Mouse (Mus musculus): ENCODE results near the gene Pip5k1b.
A peak's percentile ranks its signal among the peaks of the same experiment; 100 is the strongest.
"Not testable (repeated sequence)": the region's sequence is repeated elsewhere in the genome, so short reads cannot be mapped to it uniquely, and the experiment has no call there.

The Pip5k1b gene

DNA sequence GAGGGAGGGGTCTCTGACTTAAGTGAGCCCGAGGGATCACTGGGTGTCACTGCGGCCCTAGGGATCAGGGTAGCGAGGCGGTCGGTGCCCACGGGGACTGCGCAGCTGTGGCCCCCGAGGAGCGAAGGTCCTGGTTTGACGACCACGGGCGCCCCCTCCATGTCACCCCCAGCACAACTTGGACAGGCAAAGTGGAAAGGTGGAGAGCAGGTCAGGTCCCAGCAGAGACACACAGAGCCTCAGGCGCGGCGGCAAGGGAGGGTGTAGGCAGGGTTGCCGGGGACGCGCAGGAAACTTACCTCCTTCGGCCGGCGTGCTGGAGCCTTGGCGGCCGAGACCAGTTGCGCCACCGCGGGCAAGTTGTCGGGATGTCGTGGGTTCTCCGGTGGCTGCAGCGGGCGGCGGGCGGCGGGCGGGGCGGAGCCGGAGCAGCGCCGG, at the start of gene Pip5k1b:
TSS of gene Pip5k1b (minus strand) at position 407 of the 438 bp plus-strand sequence.
- peak; percentile 57 for DNase-seq (ENCODE audit: low spot score)

DNA sequence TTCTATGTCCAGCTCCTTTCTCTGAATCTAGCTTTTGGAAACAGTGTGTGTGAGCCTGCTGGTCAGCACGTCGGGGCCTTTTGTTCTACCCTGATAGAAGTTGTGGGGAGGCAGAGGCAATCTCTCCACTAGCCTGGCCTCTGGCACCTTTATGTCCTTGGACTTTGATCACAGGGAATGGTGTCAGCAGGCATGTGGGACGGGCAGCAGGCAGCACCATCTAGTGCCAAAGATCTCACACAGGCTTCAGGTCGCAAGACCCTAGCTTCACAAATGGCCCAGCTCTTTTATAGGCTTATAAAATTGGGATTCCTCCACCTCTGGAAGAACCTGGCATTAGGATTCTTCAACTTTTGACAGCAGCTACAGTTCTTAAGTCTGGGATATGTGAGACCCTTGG, 48.4 kb upstream of the Pip5k1b start:
- DNase-seq (ENCODE audit: low spot score), result no peak

DNA sequence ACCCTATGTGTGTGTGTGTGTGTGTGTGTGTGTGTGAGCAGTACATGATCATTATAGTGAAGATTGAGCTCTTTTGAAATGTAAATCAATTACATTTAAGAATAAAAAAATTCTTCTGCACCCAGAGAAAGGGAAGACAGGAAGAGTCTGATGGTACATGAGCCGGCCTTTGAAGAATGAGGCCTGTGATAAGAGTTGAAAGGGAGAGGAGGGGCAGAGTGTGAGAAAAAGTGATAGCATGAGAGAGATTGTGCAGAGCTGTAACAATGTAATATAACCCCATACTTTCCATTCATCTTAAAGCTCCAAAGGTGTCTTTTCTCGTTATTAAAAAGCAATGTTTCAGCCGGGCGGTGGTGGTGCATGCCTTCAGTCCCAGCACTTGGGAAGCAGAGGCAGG, 47.8 kb upstream of the Pip5k1b start:
- no peak for DNase-seq (ENCODE audit: low spot score)

- DNase-seq (ENCODE audit: low spot score), result no peak
Observed at GRCm38 (mm10) chr19:24586726-24587125, 31.1 kb upstream of the Pip5k1b start.

- no peak for DNase-seq (ENCODE audit: low spot score)
Observed at GRCm38 (mm10) chr19:24585171-24585570, 29.5 kb upstream of the Pip5k1b start.

DNA sequence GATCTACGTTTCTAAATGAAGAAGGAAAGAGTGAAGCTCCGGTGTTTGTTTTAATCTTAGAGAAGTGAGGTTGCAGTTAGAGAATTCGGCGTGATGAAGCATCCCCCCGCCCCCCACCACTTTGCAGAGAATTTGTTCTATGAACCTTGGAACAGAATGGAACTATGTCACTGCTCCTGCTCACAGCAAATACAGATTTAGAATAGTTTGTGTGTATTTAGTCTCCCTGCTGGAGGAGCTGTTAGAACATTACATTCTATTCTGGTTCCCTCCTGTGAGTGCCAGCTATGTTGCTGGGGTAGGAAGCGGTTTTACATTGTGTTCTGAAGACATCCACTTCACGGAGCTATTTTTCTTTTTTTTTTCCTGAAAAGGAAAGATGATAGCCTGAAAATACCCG, 28.3 kb upstream of the Pip5k1b start:
- no peak for DNase-seq (ENCODE audit: low spot score)

- DNase-seq (ENCODE audit: low spot score), result no peak
Observed at GRCm38 (mm10) chr19:24576125-24576524, 20.5 kb upstream of the Pip5k1b start.

- DNase-seq (ENCODE audit: low spot score), result no peak
Observed at GRCm38 (mm10) chr19:24571756-24572181, 16.1 kb upstream of the Pip5k1b start.

DNA sequence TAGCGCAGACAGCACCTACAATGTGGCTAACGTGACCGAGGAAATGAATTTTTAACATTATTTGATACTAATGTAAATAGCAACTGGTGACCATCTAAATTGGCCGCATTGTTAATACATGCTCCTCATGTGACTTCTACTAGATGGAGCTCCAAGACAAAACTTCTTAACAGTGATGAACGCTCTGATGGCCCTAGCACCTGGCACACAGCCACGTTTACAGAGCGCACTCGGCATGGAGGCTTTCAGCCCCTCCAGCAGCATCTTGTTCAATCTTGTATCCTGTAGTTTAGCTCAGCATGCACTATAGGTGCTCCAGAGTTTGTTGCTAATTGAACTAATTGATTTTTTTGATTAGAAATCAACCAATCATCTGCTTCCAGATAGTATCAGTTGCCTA, 15.3 kb upstream of the Pip5k1b start:
- no peak for DNase-seq (ENCODE audit: low spot score)

DNA sequence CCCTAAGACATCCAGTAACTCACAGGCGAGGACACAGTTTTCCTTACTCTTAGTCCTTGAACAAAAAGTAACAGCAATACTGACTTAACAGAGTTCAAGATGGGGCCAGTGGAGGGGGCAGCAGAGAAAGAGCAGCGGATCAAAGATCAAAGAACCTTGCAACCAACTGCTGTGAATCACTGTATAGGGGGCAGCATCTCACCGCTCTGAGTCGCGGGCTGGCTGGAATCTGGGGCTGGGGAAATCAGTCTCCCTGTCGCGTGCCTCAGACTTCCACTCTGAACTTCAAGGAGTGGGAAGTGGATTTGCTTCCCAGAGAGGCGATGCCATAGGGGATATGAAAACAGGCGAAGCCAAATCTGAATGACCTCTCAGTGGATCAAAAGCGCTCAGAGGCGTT, 1.8 kb upstream of the Pip5k1b start:
- DNase-seq (ENCODE audit: low spot score), result no peak

GRCm38 (mm10) chr19:24556585-24556966, 904 bp upstream of the Pip5k1b start:
- DNase-seq (ENCODE audit: low spot score), result no peak

- DNase-seq (ENCODE audit: low spot score), result peak; percentile 80
Observed at GRCm38 (mm10) chr19:24555904-24556584, 372 bp upstream of the Pip5k1b start.

- peak; percentile 33 for DNase-seq (ENCODE audit: low spot score)
Observed at GRCm38 (mm10) chr19:24554911-24555465, 684 bp downstream of the Pip5k1b start.

DNA sequence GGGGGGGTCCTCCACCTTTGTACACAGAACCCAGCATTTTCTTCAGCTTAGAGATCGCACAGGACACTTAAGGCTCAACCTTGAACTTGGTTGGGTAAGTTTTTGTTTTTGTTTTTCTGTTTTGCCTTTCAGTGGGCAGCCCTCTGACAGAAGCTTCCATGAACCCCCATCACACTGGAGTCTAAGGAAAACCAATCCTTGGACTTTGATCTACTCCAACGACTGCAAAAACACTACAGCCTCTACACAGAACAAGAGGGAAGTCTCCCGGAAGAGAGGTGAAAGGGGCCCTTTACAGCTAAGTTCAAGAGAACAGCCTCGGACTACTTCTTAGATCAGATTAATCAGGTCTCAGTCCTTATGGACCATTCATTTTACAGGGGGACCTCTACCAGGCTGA, 1.2 kb downstream of the Pip5k1b start:
- no peak for DNase-seq (ENCODE audit: low spot score)

- no peak for DNase-seq (ENCODE audit: low spot score)
Observed at GRCm38 (mm10) chr19:24553291-24554075, 2.2 kb downstream of the Pip5k1b start.

DNA sequence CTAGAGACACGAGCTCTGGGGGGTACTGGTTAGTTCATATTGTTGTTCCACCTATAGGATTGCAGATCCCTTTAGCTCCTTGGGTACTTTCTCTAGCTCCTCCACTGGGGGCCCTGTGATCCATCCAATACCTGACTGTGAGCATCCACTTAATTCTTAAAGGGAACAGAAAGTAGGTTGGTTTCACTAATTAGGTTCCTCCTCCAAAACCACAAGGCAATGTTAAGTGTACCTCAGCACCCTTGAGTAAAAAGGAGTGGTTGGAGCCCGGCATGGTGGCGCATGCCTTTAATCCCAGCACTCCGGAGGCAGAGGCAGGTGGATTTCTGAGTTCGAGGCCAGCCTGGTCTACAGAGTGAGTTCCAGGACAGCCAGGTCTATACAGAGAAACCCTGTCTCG, 3.0 kb downstream of the Pip5k1b start:
- not testable (repeated sequence) for DNase-seq (ENCODE audit: low spot score)

- DNase-seq (ENCODE audit: low spot score), result no peak
Observed at GRCm38 (mm10) chr19:24551196-24551954, 4.3 kb downstream of the Pip5k1b start.

- DNase-seq (ENCODE audit: low spot score), result no peak
Observed at GRCm38 (mm10) chr19:24550778-24551177, 4.9 kb downstream of the Pip5k1b start.

DNA sequence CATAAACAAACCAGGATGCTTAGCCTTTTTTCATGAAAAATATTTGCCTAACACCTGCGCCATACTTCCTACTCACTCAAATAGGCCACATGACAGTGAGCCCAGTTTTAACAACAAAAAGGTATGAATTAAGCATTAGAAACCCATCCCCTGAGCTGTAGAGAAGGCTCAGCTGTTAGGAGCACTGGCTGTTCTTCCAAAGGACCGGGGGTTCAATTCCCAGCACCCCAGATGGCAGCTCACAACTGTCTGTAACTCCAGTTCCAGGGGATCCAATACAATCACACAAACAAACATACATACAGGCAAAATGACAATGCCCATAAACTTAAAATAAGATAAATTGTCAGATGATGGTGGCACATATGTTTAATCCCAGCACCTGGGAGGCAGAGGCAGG, 5.7 kb downstream of the Pip5k1b start:
- no peak for DNase-seq (ENCODE audit: low spot score)

- DNase-seq (ENCODE audit: low spot score), result no peak
Observed at GRCm38 (mm10) chr19:24548337-24548736, 7.3 kb downstream of the Pip5k1b start.

DNA sequence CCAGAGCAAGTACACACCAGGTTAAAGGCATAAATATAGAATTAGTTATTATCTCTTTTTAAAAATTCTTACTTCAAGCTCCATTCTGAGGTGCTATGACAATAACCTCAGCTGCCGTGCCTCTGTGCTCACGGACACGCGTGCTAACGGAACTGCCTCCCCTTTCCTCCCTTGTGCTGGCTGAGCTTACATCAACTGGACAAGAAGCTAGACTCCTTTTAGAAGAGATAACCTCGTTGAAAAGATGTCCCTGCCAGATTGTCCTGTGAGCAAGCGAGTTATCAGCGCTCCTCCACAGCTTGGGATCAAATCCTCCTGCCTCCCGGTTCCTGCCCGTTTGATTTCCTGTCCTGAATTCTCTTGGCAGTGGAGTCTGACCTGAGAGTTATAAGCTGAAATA, 9.5 kb downstream of the Pip5k1b start:
- DNase-seq (ENCODE audit: low spot score), result no peak
